Mouse (Mus musculus) CH12.LX (cell line): Measurements from ENCODE around the gene Cd248.

Source experiments
- CTCF ChIP-seq, 2 experiments: IDR thresholded peaks in 1 of 2; conservative IDR thresholded peaks in 1 of 2; 2 replicates each; pipeline ENCODE4 v1.5.1; 2011 to 2012; ENCODE audit warnings: low read depth in 2 of 2, low read length in 2 of 2, improper control_type of control experiment in 1 of 2, inconsistent platforms in 1 of 2, mild to moderate bottlenecking in 1 of 2, moderate library complexity in 1 of 2
- MAX ChIP-seq: IDR thresholded peaks from 2 replicates; pipeline ENCODE4 v1.6.1; 2011; ENCODE audit warnings: low read length, improper control_type of control experiment

GRCm38 (mm10) chr19:5036577-5036976 lies 31.3 kb upstream of the Cd248 start:
- TF ChIP-seq CTCF (conservative IDR thresholded peaks at IDR 0.05 in 1 of 2, IDR thresholded peaks at IDR 0.05 in 1 of 2; ENCODE audit: low read depth in 2 of 2, low read length in 2 of 2) (no peak), MAX (no peak)
